Comparison of ENCODE assay signal across 26 mouse cellular contexts in genomic region chr10:102959602-102960001, GRCm38 (mm10).
DNase-seq lines count a peak whose midpoint lies in the region; ATAC-seq and TF ChIP-seq lines count a peak whose summit lies in the region.
"Had no signal": no experiment of that assay in that cellular context is flagged by ENCODE, and none has a peak within 500 bp of the region (broad histone marks: within the 10 kb centered on the region; RNA-seq: fewer than 3 reads in every experiment).

No protein-coding gene starts in this region.

- no peaks in the 10 kb centered on the region for H3K36me3 ChIP-seq in kidney, postnatal 0 days (ENCODE audit: insufficient read depth, low read length)
- no peaks in the 10 kb centered on the region for H3K36me3 ChIP-seq in midbrain, embryonic 11.5 days (ENCODE audit: control insufficient read depth, insufficient read depth, low read length)
- no peaks in the 10 kb centered on the region for H3K36me3 ChIP-seq in midbrain, embryonic 14.5 days (ENCODE audit: control insufficient read depth, insufficient read depth, low read length)
- H3K36me3 ChIP-seq: forebrain, embryonic 10.5 days; hindbrain, embryonic 13.5 days; neural tube, embryonic 13.5 days had no signal

- H3K4me2 ChIP-seq in kidney, postnatal 0 days (ENCODE audit: low read length): no peak overlapping the region
- H3K4me2 ChIP-seq in midbrain, embryonic 11.5 days: no peak overlapping the region
- no peak overlapping the region for H3K4me2 ChIP-seq in midbrain, embryonic 14.5 days (ENCODE audit: low read length)
- H3K4me2 ChIP-seq: heart, embryonic 11.5 days; hindbrain, embryonic 13.5 days; neural tube, embryonic 13.5 days had no signal

- no peaks in the 10 kb centered on the region for H3K9me3 ChIP-seq in kidney, postnatal 0 days (replicated peaks; ENCODE audit: low read length)
- H3K9me3 ChIP-seq in midbrain, embryonic 11.5 days (ENCODE audit: control insufficient read depth, low read length): no peaks in the 10 kb centered on the region
- H3K9me3 ChIP-seq in midbrain, embryonic 14.5 days (ENCODE audit: control insufficient read depth, low read length): no peaks in the 10 kb centered on the region
- H3K9me3 ChIP-seq: forebrain, embryonic 10.5 days; hindbrain, embryonic 13.5 days; neural tube, embryonic 13.5 days had no signal

- WGBS in kidney, postnatal 0 days: 95% methylated on average over 2 of the region's 2 CpGs
- WGBS in midbrain, embryonic 11.5 days: 87% methylated on average over 2 of the region's 2 CpGs
- 90% methylated on average over 2 of the region's 2 CpGs for WGBS in midbrain, embryonic 14.5 days

- no peak overlapping the region for H3K9ac ChIP-seq in kidney, postnatal 0 days (ENCODE audit: low read depth, low read length)
- H3K9ac ChIP-seq in midbrain, embryonic 11.5 days (ENCODE audit: low read length): no peak overlapping the region
- H3K9ac ChIP-seq in midbrain, embryonic 14.5 days (replicated peaks; ENCODE audit: low read length): no peak overlapping the region
- H3K9ac ChIP-seq: hindbrain, embryonic 13.5 days; neural tube, embryonic 13.5 days had no signal

- peak; percentile 28; the same call in 1 of the 2 replicates for TF ChIP-seq CTCF in kidney, postnatal 0 days (IDR thresholded peaks at IDR 0.05; ENCODE audit: low read depth)

- no peak for ATAC-seq in kidney, postnatal 0 days (replicated peaks; ENCODE audit: low FRiP score, low read depth)
- no peak for ATAC-seq in midbrain, embryonic 11.5 days (ENCODE audit: low FRiP score)
- no peak for ATAC-seq in midbrain, embryonic 14.5 days (ENCODE audit: low FRiP score, low TSS enrichment)
- ATAC-seq: activated CD4-positive, CD25-positive, alpha-beta regulatory T cell, adult 4 months; forebrain, embryonic 16.5 days; inflammation-experienced regulatory T-cells, adult 6 months; midbrain, embryonic 16.5 days had no signal

- no peaks in the 10 kb centered on the region for H3K27me3 ChIP-seq in kidney, postnatal 0 days (ENCODE audit: insufficient read depth, low read length)
- H3K27me3 ChIP-seq in midbrain, embryonic 11.5 days (ENCODE audit: control insufficient read depth, insufficient read depth, low read length): no peaks in the 10 kb centered on the region
- no peaks in the 10 kb centered on the region for H3K27me3 ChIP-seq in midbrain, embryonic 14.5 days (ENCODE audit: control insufficient read depth, insufficient read depth, low read length)
- H3K27me3 ChIP-seq: hindbrain, embryonic 13.5 days; neural tube, embryonic 13.5 days had no signal

- no peak overlapping the region for H3K4me3 ChIP-seq in kidney, postnatal 0 days (replicated peaks; ENCODE audit: low read depth, low read length)
- no peak overlapping the region for H3K4me3 ChIP-seq in midbrain, embryonic 11.5 days (ENCODE audit: low read depth, low read length)
- no peak overlapping the region for H3K4me3 ChIP-seq in midbrain, embryonic 14.5 days (replicated peaks; ENCODE audit: low read depth, low read length)
- H3K4me3 ChIP-seq: forebrain, embryonic 10.5 days; hindbrain, embryonic 13.5 days; left cerebral cortex, adult 2 months; myocyte; neural tube, embryonic 13.5 days had no signal

- no peak for DNase-seq in kidney, postnatal 0 days (ENCODE audit: low spot score)
- no peak for DNase-seq in kidney, adult 9 months
- DNase-seq in midbrain, embryonic 11.5 days (ENCODE audit: low spot score, missing footprints): peak; percentile 86
- no peak for DNase-seq in midbrain, embryonic 14.5 days
- peak; percentile 53 for DNase-seq in R1 (ENCODE audit: low read depth, low spot score)
- DNase-seq in frontal cortex, postnatal 14 days (ENCODE audit: low spot score in 2 of 2): no peak
- no peak for DNase-seq in spleen, postnatal 14 days (ENCODE audit: low spot score in 2 of 2)
- DNase-seq: adrenal gland, adult 8-10 months; cerebellum, adult 18-20 months; cerebellum, postnatal 14 days; gastrocnemius, postnatal 14 days; heart, adult 11 months; kidney, postnatal 36 days; retina, postnatal 1 day; right cerebral cortex, postnatal 25 days; thymus, adult 2 months had no signal

- H3K4me1 ChIP-seq in kidney, postnatal 0 days (replicated peaks; ENCODE audit: insufficient read depth, low read length): no peaks in the 10 kb centered on the region
- H3K4me1 ChIP-seq in midbrain, embryonic 11.5 days (ENCODE audit: control insufficient read depth, insufficient read depth, low read length): no peaks in the 10 kb centered on the region
- H3K4me1 ChIP-seq in midbrain, embryonic 14.5 days (ENCODE audit: control insufficient read depth, insufficient read depth, low read length): no peaks in the 10 kb centered on the region
- H3K4me1 ChIP-seq: forebrain, embryonic 10.5 days; hindbrain, embryonic 13.5 days; neural tube, embryonic 13.5 days had no signal

- no peak overlapping the region for H3K27ac ChIP-seq in kidney, postnatal 0 days
- H3K27ac ChIP-seq in midbrain, embryonic 11.5 days (ENCODE audit: low read depth, low read length): no peak overlapping the region
- H3K27ac ChIP-seq in midbrain, embryonic 14.5 days (replicated peaks; ENCODE audit: low read depth, low read length): no peak overlapping the region
- H3K27ac ChIP-seq: forebrain, embryonic 10.5 days; hindbrain, embryonic 13.5 days; left cerebral cortex, adult 2 months; neural tube, embryonic 13.5 days had no signal

Comparison
In these comparisons a context has a peak if more than half of its experiments do, and no peak if none do; other contexts are left out.
1. DNase-seq: peak in midbrain, embryonic 11.5 days (single experiment) and R1 (single experiment); none in kidney, postnatal 0 days (single experiment), kidney, adult 9 months (single experiment), midbrain, embryonic 14.5 days (single experiment), frontal cortex, postnatal 14 days (0 of 2) and spleen, postnatal 14 days (0 of 2).